Mouse (Mus musculus) c-Kit-positive CD71-negative TER-119-negative erythroid progenitor cells, embryonic 14.5 days (primary cell): ENCODE data around the gene Crlf1.

Experiments used
- DNase-seq: peaks from one replicate; pipeline ENCODE4 v3.0.0-alpha.2; 2013; ENCODE audit warnings: low read depth

Gene Crlf1

DNA sequence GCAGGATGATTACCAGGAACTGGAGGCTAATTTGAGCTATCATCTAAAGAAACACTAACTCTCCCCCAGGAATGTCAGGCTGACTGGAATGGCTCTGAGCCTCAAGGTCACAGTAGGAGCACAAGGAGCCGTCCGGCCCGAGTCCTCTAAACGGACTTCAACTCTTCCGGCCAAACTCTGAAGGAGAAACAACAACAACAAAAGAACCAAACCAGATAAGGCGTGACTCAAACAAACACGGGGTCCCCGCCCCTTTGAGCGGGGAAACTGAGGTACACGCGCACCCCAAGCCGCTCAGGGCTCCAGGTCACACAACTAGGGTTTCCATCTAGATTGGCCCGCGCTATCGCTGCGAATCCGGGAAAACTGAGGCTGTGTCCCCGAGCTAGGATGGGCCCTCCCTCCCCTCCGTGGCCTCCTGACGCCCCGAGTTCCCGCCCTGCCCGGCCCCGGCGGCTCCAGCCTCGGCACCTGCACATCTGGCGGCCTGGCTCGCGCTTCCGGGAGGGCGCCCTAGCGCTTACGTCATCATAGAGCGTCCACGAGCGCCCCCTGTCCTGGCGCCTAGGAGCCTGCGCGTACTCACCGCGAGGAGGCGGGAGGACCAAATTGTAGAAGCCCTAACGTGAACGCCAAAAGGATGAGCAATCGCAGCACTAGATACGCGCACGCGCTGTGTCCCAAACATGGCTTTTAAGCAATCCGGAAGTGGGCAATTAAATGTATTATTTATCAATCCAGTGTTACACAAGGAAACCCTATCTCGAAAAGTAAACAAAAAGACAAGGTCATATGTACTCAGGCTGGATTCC is 29.8 kb downstream of the Crlf1 start:
- peak; percentile 96 for DNase-seq

DNA sequence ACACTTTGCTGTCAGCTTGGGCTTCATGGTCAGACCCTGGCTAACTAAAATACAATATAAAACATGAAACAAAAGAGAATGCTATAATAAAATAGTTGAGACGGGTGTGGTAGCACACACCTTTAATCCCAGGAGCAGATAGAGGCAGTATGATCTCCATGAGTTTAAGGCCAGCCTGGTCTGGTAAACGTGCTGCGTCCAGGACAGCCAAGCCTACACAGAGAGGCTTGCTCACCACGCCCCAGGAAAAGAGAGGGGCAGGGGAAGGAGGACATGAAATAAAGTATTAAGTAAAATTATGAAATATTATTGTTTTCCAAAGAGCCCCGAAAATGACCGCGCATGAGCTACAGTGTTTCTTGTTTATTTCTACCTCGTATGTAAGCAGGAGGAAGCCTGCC is 34.2 kb downstream of the Crlf1 start:
- no peak for DNase-seq

DNA sequence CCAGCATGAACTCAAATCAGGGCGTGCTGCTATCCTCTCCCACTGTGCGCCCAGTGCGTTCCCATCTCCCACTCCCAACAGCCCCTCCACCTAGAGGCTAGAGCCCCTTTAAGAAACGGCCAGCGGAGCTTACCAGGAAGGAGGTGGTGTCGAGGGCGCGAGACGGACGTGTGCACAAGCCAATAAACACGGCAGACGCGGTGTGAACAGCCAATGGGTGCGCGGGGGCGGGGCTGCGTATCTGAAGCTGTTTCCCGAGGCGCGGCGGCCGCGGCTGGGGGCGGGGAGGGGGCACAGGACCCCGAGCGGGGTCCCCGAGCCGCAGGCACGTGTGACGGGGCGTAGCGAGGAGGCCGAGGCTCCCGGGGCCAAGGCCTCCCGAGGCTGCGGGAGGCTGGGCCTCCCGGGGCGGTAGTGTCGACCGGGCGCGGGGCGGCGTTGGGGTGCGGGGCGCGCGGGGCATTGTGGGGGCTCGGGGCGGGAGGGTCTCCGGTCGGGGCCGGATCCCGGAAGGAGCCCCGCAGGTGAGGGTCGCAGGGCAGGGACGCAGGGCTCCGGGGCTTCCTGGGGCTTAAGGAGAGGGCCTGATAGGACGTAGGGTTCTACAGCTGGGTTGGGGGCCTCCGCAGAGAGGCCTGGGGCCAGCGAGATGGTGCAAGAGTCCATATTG is 34.7 kb downstream of the Crlf1 start, which contains the start of the genes Fkbp8 and Kxd1:
Gene Fkbp8 (plus strand): TSS at position 213 of the 670 bp plus-strand sequence.
Gene Kxd1 (minus strand): TSS at position 445 of the 670 bp plus-strand sequence.
- DNase-seq = peak; percentile 89

DNA sequence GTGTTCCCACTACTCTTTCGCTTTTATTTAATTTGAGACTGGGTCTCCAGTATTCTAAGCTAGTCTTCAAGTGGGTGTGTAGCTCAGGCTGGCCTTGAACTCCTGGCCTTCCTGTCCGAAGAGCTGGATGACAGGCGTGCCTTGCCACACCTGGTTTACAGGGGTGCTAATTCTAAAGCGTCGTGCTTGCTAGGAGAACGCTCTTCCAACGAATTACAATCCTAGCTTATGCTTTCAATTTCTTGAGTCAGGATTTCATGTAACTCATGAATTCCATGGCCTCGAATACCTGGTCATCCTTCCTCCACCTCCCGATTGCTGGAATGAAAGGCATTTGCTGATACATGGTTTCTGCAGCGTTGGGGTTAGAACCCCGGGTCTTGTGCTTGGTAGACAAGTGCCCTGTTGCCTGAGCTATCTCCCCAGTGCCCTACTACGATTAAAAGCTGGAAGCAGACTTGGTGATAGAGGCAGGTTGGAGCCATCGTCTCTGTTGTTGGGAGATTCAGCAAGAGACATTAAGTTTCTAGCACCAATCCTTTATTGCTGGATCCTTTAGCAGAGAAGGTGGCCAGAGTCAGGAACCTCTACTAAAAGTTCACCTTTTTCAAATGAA is 35.3 kb downstream of the Crlf1 start:
- no peak for DNase-seq

DNA sequence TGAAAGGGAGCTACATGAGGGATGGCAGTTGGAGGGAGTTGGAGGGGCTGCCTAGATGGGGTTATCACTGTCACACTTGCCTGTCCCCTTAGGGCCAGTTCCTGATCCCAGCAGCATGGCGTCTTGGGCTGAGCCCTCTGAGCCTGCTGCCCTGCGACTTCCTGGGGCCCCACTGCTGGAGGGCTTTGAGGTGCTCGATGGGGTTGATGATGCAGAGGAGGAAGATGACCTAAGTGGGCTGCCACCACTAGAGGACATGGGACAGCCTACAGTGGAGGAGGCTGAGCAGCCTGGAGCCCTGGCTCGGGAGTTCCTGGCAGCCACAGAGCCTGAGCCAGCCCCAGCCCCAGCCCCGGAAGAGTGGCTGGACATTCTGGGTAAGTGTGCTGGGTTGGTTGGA is 36.3 kb downstream of the Crlf1 start:
- no peak for DNase-seq

DNA sequence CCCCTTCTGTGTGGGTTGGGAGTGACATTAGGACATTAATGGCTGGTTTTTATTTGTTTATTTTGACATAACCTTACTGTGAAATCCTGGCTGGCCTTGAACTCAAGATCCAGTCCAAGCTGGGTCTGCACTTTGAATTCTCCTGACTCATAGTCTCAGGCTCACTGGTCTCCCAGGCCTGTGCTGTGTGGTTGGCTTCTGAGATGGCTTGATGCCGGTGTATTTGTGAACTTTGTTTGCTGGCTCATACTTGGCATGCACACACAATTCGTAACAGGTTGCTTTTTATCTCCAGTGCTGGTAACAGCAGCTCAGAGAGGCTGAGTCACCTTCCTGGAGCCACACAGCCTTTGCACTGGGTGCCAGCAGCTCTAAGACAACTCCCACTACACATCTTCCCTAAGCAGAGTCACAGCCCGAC is 36.8 kb downstream of the Crlf1 start:
- DNase-seq = no peak

DNA sequence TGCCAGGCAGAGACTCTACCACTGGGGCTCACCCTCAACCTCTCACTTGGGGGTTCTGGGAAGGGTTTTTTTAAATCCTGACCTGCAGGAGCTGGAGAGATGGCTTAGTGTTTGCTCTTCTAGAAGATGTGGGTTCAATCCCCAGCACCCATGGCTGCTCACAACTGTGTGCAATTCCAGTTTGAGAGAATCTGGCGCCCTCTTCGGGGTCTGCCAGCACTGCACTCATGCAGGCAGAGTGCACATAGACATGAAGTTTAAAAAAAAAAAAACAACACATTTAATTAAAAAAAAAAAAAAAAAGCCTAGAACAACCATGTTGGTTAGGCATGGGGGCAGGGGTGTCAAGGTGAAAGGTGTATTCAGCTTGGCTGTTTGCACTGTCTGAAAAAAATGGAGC is 37.4 kb downstream of the Crlf1 start:
- no peak for DNase-seq

DNA sequence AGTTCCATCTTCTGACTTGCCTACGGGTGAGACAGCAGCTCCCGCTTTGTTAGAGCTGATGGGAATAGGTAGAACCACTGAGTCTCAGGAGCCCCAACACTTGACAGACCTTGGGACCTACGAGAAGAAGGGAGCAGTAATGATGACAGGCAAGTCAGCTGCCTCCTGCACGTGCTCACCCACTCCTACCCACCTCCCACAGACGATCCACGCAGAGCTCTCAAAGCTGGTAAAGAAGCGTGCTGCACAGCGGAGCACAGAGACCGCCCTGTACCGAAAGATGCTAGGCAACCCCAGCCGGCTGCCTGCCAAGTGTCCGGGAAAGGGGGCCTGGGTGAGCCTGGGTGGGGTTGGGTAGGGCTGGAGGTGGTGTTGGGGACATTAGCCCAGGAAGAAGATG is 41.3 kb downstream of the Crlf1 start:
- no peak for DNase-seq

DNA sequence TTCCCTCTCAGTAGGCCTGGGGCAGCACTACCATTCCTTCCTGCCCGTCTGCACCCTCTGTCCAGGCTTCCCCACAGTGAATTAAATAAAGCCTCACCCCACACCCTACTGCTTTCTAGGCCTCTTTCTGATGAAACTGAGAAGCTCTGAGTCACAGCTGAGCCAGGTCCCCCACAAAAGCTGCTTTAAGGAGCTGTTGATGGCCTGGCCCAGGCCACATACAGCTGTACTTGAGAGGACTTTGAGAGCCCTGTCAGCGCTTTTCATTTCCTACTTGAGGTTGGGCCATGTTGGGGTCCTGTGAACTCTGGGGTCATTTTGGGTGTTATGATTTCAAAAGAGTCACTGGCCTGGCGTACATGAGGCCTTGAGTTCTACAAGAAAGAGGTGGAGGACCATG is 42.3 kb downstream of the Crlf1 start:
- no peak for DNase-seq

DNA sequence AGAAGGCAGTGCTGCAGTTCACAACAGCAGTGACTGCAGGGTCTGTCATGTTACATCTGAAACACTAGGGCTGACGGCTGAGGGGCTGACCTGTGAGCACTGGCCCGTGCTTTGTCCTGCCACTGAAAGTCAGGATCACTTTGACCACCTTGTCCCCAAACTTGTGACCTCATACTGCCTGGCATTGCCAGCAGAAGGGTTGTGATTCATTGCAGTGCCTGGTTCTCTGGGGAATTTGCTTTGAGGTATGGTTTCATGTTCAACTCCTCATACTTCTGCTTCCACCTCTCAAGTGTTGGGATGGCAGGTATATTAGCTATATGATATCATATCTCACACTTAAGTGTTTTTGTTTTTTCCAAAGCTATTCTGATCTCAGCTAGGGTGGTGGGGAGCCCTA is 42.7 kb downstream of the Crlf1 start:
- DNase-seq = no peak

DNA sequence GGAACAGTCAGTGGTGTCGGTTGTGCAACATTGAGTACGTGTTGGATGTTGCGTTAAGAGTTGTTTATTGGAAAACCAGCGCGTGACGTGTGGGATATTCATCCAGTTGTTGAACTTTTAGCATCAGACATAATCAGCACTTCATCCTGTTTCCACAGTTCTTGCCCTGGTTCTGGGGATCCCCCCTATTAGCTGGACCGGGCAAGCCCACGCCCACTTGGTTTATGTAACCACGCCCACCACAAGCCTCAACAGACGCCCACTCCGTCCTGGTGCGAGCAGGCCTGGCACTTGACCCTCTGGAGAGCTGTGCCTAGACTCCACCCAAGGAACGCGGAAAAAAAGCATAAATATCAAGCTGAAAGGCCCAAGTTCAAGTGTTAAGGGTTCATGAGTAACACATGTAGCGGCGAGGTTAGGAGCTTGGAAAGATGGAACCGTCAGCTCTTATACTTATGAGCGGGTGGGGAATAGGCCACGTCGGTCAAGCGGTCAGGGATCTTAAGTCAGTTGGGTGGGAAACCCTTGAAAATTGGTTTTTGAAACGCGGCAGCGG is 45.1 kb downstream of the Crlf1 start:
- no peak for DNase-seq

DNA sequence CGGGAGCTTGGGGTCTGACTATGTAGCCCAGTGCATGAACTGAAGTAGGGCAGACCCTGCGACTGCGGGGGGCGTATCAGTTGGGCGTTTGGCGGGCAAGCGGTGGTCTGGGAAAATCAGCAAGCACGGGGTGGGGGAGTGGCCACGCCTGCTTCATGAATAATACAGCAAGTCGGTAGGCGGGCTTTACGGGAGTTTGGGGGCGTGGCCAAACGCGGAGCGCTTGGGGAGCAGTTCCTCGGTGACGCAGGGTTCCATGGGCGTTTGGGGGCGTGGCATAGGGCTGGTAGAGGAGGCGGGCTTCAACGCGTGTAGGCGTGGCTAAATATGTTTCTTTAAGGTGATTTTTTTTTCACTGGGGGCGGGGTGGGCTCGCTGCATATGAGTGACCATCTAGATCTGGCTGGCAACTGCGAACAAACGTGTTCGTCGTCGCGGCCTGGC is 45.7 kb downstream of the Crlf1 start:
- peak; percentile 99 for DNase-seq

DNA sequence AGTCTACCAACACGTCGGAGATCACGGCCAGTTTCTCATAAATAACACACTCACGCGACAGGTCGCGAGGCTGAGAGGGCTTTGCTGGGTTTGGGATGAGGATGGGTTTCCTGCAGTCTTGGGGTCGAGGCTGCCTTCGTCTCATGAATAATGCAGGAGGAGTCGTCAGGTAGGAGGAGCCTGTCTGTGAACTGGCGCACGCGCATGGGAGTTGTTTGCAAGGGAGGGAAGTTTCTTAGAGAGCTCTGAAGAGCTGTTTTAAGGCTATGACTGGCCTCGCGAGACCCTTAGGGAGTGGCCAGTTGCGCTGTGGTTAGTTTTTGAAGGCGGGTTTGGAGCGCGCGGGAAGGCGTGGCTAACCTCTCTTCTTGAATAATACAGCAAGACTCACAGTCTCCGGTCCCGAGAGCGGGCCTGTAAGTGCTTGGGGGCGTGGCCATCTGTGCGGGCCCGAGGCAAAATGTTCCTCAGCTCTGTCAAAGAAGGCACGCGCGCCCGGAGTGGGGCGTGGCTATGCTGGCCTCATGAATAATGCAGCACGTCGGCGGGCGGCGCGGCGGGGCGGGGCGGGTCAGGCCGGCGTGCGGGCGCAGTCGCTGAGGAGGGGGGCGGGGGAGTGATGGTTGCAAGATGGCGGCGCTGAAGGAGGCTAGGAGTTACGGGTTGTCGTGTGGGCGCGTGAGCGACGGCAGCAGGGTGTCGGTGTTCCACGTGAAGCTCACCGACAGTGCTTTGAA is 46.3 kb downstream of the Crlf1 start, which contains the start of gene Ell:
Gene Ell (plus strand): TSS at position 381 of the 737 bp plus-strand sequence.
- DNase-seq = peak; percentile 100

DNA sequence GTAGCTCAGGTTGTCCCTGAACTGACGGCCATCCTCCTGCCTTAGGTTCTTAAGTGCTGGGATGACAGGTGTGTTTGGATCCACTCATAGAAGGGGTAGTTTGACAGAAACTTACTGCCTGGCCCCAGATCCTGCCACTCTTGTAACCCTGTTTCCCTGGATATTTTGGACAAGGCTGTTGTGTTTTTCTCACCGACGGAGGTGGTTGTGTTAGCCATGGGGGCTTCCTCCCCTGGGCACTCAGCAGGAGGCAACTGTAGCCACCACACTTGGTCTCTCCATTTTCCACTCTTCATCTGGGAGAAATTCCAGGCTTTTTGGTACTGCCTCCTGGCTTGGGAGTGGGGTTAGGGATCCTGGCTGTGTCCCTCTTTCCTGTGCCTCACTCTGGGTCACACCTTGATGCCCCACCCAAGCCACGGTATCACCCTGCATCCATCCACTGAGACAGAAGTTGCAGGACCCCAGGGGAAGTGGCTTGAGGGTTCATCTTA is 47.1 kb downstream of the Crlf1 start:
- DNase-seq = no peak

DNA sequence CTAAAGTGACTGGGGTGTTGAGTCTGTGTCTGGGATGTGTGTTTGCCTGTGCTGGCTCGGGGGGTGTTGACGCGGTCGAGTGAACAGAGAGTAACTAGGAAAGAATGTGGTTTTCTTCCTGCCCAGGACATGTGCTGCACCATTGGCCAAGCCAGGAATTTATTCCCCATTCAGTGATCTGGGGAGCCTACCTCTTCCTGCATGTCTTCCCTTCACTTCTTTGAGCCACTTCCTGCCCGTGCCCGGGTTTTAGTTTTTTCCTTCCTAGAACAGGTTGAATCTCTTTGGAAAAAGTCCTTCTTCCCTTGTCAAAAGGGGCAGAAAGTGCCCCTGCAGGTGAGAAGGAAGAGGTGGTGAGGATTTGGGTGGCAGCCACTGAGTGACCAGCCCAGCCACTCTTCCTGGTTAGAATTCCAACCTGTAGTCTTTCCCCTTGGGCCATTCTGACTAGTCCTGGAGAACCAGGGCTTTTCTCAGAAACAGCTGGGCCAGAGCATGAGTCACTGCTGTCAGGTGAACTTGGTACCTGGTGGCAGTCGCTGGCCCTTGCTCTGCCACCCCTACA is 47.6 kb downstream of the Crlf1 start:
- DNase-seq = no peak

DNA sequence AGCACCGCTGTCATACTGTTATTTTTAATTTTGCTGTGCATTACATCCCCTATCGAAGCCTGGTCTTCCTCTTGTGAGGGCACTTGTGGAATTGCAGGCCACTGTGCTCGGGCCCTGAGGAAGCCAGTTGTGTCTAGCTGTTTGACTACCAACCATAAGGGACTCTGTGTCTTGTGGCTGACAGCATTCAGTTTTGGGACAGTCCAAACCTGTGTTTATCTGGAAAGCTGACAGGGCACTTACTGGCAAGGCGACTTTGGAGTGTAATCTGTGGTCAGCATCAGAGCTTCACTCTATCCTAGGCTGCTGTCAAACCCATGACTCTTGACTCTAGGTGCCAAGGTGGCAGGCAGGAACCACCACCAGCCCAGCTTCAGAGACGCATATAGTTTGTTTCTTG is 48.1 kb downstream of the Crlf1 start:
- DNase-seq = no peak

DNA sequence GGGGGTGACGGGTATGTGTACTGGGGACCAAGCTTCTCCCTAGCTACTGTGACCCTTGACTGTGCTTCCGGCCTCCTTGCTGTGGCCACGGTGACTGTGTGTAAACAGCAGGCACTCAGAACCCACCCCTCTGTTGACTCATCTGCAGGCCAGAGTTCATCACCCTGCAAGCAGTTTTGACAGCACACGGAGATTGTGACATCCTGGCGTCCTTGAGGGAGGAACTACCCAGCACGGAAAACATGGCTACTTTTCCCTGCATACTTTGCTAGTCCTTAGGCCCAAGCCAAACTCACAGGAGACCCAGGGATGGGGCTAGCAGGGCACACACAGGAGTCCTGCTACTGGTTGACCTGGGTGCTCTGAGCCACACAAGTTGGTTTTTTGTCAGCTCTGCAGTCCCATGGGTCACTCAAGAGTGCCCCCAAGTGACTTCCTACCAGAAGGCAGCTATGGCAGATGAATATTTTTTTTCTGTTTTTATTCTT is 51.3 kb downstream of the Crlf1 start:
- DNase-seq = no peak

DNA sequence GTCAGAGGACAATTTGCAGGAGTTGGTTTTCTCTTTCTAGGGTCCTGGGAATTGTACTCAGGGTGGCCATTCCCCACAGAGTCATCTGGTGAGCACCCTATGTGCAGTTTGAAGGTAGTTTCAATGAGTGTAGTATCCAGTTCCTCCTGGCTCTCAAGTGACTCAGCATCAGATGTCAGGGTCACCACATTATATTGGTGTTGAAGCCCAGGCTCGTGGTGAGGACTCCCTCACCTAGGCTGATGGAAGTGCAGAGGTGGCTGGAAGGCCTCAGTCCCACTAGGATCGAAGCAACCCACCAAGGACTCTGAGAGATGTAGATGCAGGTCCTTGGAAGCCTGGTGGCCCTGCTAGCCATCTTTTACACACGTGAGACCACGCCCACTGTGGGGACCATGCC is 53.5 kb downstream of the Crlf1 start:
- no peak for DNase-seq

DNA sequence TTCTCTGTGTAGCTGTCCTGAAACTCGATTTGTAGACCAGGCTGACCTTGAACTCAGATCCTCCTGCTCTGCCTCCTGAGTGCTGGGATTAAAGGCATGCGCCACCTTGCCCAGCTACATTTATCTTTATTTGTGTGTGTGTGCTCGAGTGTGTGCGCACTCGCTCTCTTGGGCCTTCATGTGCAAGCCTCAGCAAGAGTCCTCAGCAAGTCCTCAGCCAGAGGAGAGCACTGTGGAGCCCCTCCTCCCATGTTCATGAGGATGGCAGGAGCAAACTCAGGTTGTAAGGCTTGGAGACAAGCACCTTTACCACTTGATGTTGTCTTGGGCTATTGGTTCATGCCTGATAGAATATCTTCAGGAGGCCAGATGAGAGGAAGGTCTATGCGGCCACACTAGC is 54.8 kb downstream of the Crlf1 start:
- no peak for DNase-seq

DNA sequence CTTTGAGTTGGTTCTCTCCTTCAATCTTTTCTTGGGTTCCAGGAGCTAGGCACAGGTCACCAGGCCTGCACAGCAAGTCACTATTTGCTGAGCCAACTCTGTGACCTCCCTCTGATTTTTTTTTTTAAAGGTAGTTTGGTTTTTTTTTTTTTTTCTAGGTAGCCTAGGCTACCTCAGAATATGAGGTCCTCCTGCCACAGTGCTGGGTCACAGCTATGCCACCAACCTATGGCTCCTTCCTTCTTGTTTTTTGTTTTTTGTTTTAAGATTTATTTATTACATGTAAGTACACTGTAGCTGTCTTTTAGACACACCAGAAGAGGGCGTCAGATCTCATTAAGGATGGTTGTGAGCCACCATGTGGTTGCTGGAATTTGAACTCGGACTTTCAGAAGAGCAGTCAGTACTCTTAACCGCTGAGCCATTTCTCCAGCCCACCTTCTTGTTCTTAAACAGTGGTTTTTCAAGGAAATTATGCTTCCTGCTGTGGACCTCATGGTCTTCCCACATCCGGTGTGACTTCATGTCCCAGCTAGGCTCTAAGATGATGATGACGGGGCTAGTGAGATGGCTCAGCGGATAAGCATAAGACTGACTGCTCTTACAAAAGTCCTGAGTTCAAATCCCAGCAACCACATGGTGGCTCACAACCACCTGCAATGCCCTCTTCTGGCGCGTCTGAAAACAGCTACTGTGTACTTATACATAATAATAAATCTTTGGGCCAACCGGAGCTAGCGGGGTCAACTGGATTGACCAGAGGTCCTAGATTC is 56.6 kb downstream of the Crlf1 start:
- no peak for DNase-seq
